Mouse (Mus musculus) MEL (cell line): ENCODE results near the gene Fgf11.

Experiments used
- MEF2A ChIP-seq: IDR thresholded peaks from 2 replicates; pipeline ENCODE4 v1.6.1; 2014; ENCODE audit warnings: low read depth, mild to moderate bottlenecking, inconsistent platforms, low read length, improper control_type of control experiment; ENCODE audit not compliant: poor library complexity, insufficient replicate concordance, severe bottlenecking; ENCODE audit errors: extremely low read depth
- POLR2A ChIP-seq, 2 experiments: IDR thresholded peaks; 2 replicates each; pipeline ENCODE4 v1.6.1; 2011 to 2012; ENCODE audit warnings: low read length in 2 of 2, mild to moderate bottlenecking in 2 of 2, control low read depth in 1 of 2, improper control_type of control experiment in 1 of 2, low read depth in 1 of 2, moderate library complexity in 1 of 2; ENCODE audit not compliant: control insufficient read depth in 1 of 2, insufficient read depth in 1 of 2, poor library complexity in 1 of 2
- RCOR1 ChIP-seq: IDR thresholded peaks from 2 replicates; pipeline ENCODE4 v1.6.1; 2012; ENCODE audit warnings: low read depth, mild to moderate bottlenecking, inconsistent platforms, low read length, improper control_type of control experiment
- TBP ChIP-seq: IDR thresholded peaks from 2 replicates; pipeline ENCODE4 v1.8.0; 2011; ENCODE audit warnings: low read depth, low read length, improper control_type of control experiment
- USF2 ChIP-seq, 2 experiments: IDR thresholded peaks; 2 replicates each; pipeline ENCODE4 v1.6.1; 2011 to 2012; ENCODE audit warnings: improper control_type of control experiment in 2 of 2, low read length in 2 of 2, borderline replicate concordance in 1 of 2, inconsistent platforms in 1 of 2, low read depth in 1 of 2, mild to moderate bottlenecking in 1 of 2; ENCODE audit not compliant: insufficient read depth in 1 of 2

DNA sequence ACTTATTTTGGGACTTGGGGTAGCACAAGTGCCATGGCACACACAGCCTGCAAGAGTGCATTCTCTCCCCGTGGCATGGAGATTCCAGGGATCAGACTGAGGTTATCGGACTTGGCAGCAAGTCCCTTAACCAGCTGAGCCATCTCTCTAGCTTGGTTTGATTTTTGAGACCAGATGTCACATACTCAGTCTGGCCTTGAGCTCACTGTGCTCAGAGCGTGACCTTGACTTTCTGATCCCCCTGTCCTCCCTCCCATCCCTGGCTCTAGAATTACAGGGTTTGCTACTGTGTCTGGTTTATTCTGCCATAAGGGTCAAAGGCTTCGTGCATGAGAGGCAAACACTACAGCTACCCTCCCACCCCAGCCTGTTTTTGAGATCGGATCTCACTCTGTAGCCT, 12.2 kb downstream of the Fgf11 start:
- TF ChIP-seq TBP (no peak), USF2 (IDR thresholded peaks at IDR 0.05; ENCODE audit: borderline replicate concordance in 1 of 2, insufficient read depth in 1 of 2, low read depth in 1 of 2, low read length in 2 of 2) (no peak), POLR2A (IDR thresholded peaks at IDR 0.05; ENCODE audit: control insufficient read depth in 1 of 2, insufficient read depth in 1 of 2, low read depth in 1 of 2, low read length in 2 of 2, poor library complexity in 1 of 2) (no peak), RCOR1 (no peak), MEF2A (no peak)
